Mouse (Mus musculus) common myeloid progenitor, adult 5-6 weeks (primary cell): Measurements from ENCODE around the gene Nfyc. TPM values are rescaled to one million over a fixed set of nuclear protein-coding genes. Genes with fewer than 3 reads are reported as not detected.

Source experiments
- ATAC-seq: replicated peaks from 2 replicates; pipeline ENCODE4 v1.8.0; 2016; ENCODE audit warnings: low read depth, mild to moderate bottlenecking, moderate TSS enrichment, inconsistent platforms; ENCODE audit not compliant: poor library complexity, severe bottlenecking
- total RNA-seq: library from RNA; stranded (forward); fragments of 200-1000, 187-1606 nt; gene quantifications from 2 replicates; pipeline ENCODE4 v1.2.3, GENCODE M21; 2017

Gene Nfyc
- 51.2 and 73.2 TPM in 2 replicates for total RNA-seq

GRCm38 (mm10) chr4:120831472-120831871 is at the start of gene Nfyc:
Gene Nfyc, minus strand, starts transcription at chr4:120831572.
- no peak for ATAC-seq

GRCm38 (mm10) chr4:120880731-120881432 is 49.5 kb upstream of the Nfyc start:
- ATAC-seq, result peak; percentile 84

- no peak for ATAC-seq
These were observed 48.0 kb upstream of the Nfyc start for GRCm38 (mm10) chr4:120879386-120879785.

GRCm38 (mm10) chr4:120878728-120879127 is 47.4 kb upstream of the Nfyc start:
- no peak for ATAC-seq

GRCm38 (mm10) chr4:120875961-120876360 is 44.6 kb upstream of the Nfyc start:
- no peak for ATAC-seq

- ATAC-seq, result no peak
These were observed 38.9 kb upstream of the Nfyc start for GRCm38 (mm10) chr4:120870262-120870748.

- no peak for ATAC-seq
These were observed 37.6 kb upstream of the Nfyc start for GRCm38 (mm10) chr4:120868988-120869387.

- no peak for ATAC-seq
These were observed 36.9 kb upstream of the Nfyc start for GRCm38 (mm10) chr4:120868246-120868645.

GRCm38 (mm10) chr4:120866211-120866610 is 34.8 kb upstream of the Nfyc start:
- ATAC-seq, result peak; percentile 95

- ATAC-seq, result no peak
These were observed 28.5 kb upstream of the Nfyc start for GRCm38 (mm10) chr4:120859865-120860264.

GRCm38 (mm10) chr4:120856376-120856775 is 25.0 kb upstream of the Nfyc start:
- no peak for ATAC-seq

- ATAC-seq, result no peak
These were observed 24.1 kb upstream of the Nfyc start for GRCm38 (mm10) chr4:120855360-120856060.

GRCm38 (mm10) chr4:120854588-120855319 is 23.4 kb upstream of the Nfyc start, which contains the start of gene Rims3:
Gene Rims3, plus strand, starts transcription at chr4:120854816.
- ATAC-seq, result peak; percentile 74

GRCm38 (mm10) chr4:120850946-120851345 is 19.6 kb upstream of the Nfyc start:
- peak; percentile 74 for ATAC-seq

- no peak for ATAC-seq
These were observed 18.1 kb upstream of the Nfyc start for GRCm38 (mm10) chr4:120849451-120849850.

- no peak for ATAC-seq
These were observed 17.5 kb upstream of the Nfyc start for GRCm38 (mm10) chr4:120848909-120849308.

GRCm38 (mm10) chr4:120845098-120845497 is 13.7 kb upstream of the Nfyc start:
- ATAC-seq, result peak; percentile 70

GRCm38 (mm10) chr4:120844423-120845082 is 13.2 kb upstream of the Nfyc start:
- peak; percentile 68 for ATAC-seq

- ATAC-seq, result no peak
These were observed 10.0 kb upstream of the Nfyc start for GRCm38 (mm10) chr4:120841342-120841741.

- no peak for ATAC-seq
These were observed 605 bp downstream of the Nfyc start for GRCm38 (mm10) chr4:120830767-120831166.
